Mouse (Mus musculus): ENCODE data around the gene Rhod. TPM values are rescaled to one million over a fixed set of nuclear protein-coding genes. Genes with fewer than 3 reads are reported as not detected.

The Rhod gene
- total and polyA plus RNA-seq, 3 experiments = 0.06 TPM; not detected in 2

DNA sequence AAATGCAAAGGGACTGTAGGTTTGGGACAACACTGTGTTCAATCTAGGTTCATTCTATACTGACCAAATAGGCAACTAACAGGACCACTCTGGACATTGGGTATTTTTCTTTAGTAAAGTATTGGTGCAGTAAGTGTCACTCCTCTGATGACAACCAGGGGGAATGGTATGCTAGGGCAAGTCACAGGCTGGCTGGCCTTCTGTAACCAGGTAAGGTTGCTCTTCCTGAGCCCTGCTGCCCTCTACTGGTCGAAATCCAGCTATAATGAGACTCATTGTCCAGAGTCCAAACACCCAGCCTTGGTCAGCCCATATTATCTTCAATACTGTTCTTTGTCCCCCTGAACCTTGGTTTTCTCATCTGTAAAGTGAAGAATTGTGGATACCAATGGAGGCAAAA is 22.0 kb downstream of the Rhod start:
- Histone ChIP-seq H3K27ac (ENCODE audit: control insufficient read depth, low read depth, low read length) (no peak overlapping the region), H3K9ac (ENCODE audit: control insufficient read depth, low read depth, low read length, poor library complexity, severe bottlenecking) (no peak overlapping the region), H3K4me1 (ENCODE audit: control insufficient read depth in 1 of 2, insufficient read depth in 2 of 2, low read length in 2 of 2) (peaks cover 7 to 12% of the 10 kb centered on the region in 2 experiments), H3K36me3 (ENCODE audit: control insufficient read depth in 1 of 2, insufficient read depth in 2 of 2, low read length in 2 of 2) (peaks cover 0 to 8% of the 10 kb centered on the region in 2 experiments; a peak in 2 of 4 replicates), H3K9me3 (replicated peaks; ENCODE audit: insufficient read depth, low read length) (no peaks in the 10 kb centered on the region), H3K27me3 (ENCODE audit: control insufficient read depth in 1 of 2, insufficient read depth in 2 of 2, low read length in 2 of 2) (no peaks in the 10 kb centered on the region), H3K79me2 (ENCODE audit: control insufficient read depth, insufficient read depth, low read length, poor library complexity) (no peaks in the 10 kb centered on the region), H3K4me3 (ENCODE audit: control insufficient read depth in 1 of 2, insufficient read depth in 1 of 2, low read depth in 2 of 2, low read length in 2 of 2) (no peak overlapping the region)
- DNase-seq (ENCODE audit: low read depth, low spot score) = peak; percentile 60
- TF ChIP-seq RAD21 (IDR thresholded peaks at IDR 0.05; ENCODE audit: low read depth, low read length) (peak; percentile 79), MEF2A (IDR thresholded peaks at IDR 0.05; ENCODE audit: extremely low read depth, insufficient replicate concordance, low read depth, low read length, poor library complexity, severe bottlenecking) (no peak), ZC3H11A (IDR thresholded peaks at IDR 0.05; ENCODE audit: low read depth, low read length) (peak; percentile 79), UBTF (IDR thresholded peaks at IDR 0.05; ENCODE audit: borderline replicate concordance, insufficient read depth, low read depth, low read length) (no peak), SMC3 (IDR thresholded peaks at IDR 0.05; ENCODE audit: low read depth, low read length) (peak; percentile 80), CTCF (IDR thresholded peaks at IDR 0.05 in 2 of 3, conservative IDR thresholded peaks at IDR 0.05 in 1 of 3; ENCODE audit: control insufficient read depth in 1 of 3, insufficient read depth in 1 of 3, low read depth in 2 of 3, low read length in 3 of 3, poor library complexity in 1 of 3, severe bottlenecking in 1 of 3) (peak; percentile 74 to 89 (median 79)), ETS1 (IDR thresholded peaks at IDR 0.05; ENCODE audit: low read depth, low read length) (no peak)

- no peak for TF ChIP-seq CHD2 (IDR thresholded peaks at IDR 0.05; ENCODE audit: low read length)
- TF ChIP-seq UBTF (IDR thresholded peaks at IDR 0.05; ENCODE audit: borderline replicate concordance, insufficient read depth, low read depth, low read length) = no peak
- no peak for TF ChIP-seq E2F4 (IDR thresholded peaks at IDR 0.05; ENCODE audit: borderline replicate concordance, low read depth, low read length)
- no peak for TF ChIP-seq GATA1 (IDR thresholded peaks at IDR 0.05; ENCODE audit: low read depth, low read length)
- no peak for TF ChIP-seq MXI1 (IDR thresholded peaks at IDR 0.05; ENCODE audit: low read depth, low read length)
- TF ChIP-seq ZMIZ1 (IDR thresholded peaks at IDR 0.05; ENCODE audit: low read depth, low read length) = no peak
- TF ChIP-seq POLR2A (IDR thresholded peaks at IDR 0.05; ENCODE audit: control insufficient read depth in 1 of 2, insufficient read depth in 1 of 2, low read depth in 1 of 2, low read length in 2 of 2, poor library complexity in 1 of 2) = no peak
- TF ChIP-seq EP300 (IDR thresholded peaks at IDR 0.05; ENCODE audit: low read depth in 1 of 2, low read length in 2 of 2) = no peak
- no peak for TF ChIP-seq NELFE (IDR thresholded peaks at IDR 0.05; ENCODE audit: low read depth, low read length)
- no peak for TF ChIP-seq GABPA (IDR thresholded peaks at IDR 0.05; ENCODE audit: low read depth, low read length)
- no peak for TF ChIP-seq ZKSCAN1 (IDR thresholded peaks at IDR 0.05; ENCODE audit: low read depth, low read length)
- DNase-seq (ENCODE audit: low read depth, low spot score) = no peak
- Histone ChIP-seq H3K36me3 (ENCODE audit: control insufficient read depth in 1 of 2, insufficient read depth in 2 of 2, low read length in 2 of 2) (peaks cover 0 to 4% of the 10 kb centered on the region in 2 experiments; a peak in 2 of 4 replicates), H3K27ac (ENCODE audit: control insufficient read depth, low read depth, low read length) (no peak overlapping the region), H3K9me3 (replicated peaks; ENCODE audit: insufficient read depth, low read length) (no peaks in the 10 kb centered on the region), H3K79me2 (ENCODE audit: control insufficient read depth, insufficient read depth, low read length, poor library complexity) (no peaks in the 10 kb centered on the region), H3K27me3 (ENCODE audit: control insufficient read depth in 1 of 2, insufficient read depth in 2 of 2, low read length in 2 of 2) (no peaks in the 10 kb centered on the region), H3K4me3 (ENCODE audit: control insufficient read depth in 1 of 2, insufficient read depth in 1 of 2, low read depth in 2 of 2, low read length in 2 of 2) (no peak overlapping the region), H3K9ac (ENCODE audit: control insufficient read depth, low read depth, low read length, poor library complexity, severe bottlenecking) (no peak overlapping the region), H3K4me1 (ENCODE audit: control insufficient read depth in 1 of 2, insufficient read depth in 2 of 2, low read length in 2 of 2) (peaks cover 3 to 4% of the 10 kb centered on the region in 2 experiments; a peak in 2 of 4 replicates)
Measured at GRCm38 (mm10) chr19:4414631-4415030, 24.6 kb downstream of the Rhod start.

All from MEL (cell line).